Mouse (Mus musculus): ENCODE measurements around the gene Thrb. TPM values are rescaled to one million over a fixed set of nuclear protein-coding genes. Genes with fewer than 3 reads are reported as not detected.

Gene Thrb
- polyA plus RNA-seq, 1 experiment from 2014 or later = 5.3 TPM

- H3K9me3 ChIP-seq = no peaks in the 10 kb centered on the region
- H3K9ac ChIP-seq = no peak overlapping the region
- no peaks in the 10 kb centered on the region for H3K36me3 ChIP-seq
- 58% methylated on average over 1 of the region's 1 CpGs for WGBS
- H3K27ac ChIP-seq = no peak overlapping the region
- no peak overlapping the region for H3K4me2 ChIP-seq (replicated peaks)
- H3K4me1 ChIP-seq (replicated peaks) = no peaks in the 10 kb centered on the region
- H3K27me3 ChIP-seq (replicated peaks) = no peaks in the 10 kb centered on the region
- H3K4me3 ChIP-seq (replicated peaks) = no peak overlapping the region
- no peak for ATAC-seq
Measured at GRCm38 (mm10) chr14:17904554-17904953, 244.5 kb downstream of the Thrb start.

- H3K36me3 ChIP-seq = no peaks in the 10 kb centered on the region
- 75% methylated on average over 3 of the region's 3 CpGs for WGBS
- ATAC-seq = no peak
Measured at GRCm38 (mm10) chr14:17905627-17906026, 245.6 kb downstream of the Thrb start.

GRCm38 (mm10) chr14:17906931-17907330 is 246.9 kb downstream of the Thrb start:
- H3K27me3 ChIP-seq (replicated peaks) = no peaks in the 10 kb centered on the region
- no peak overlapping the region for H3K27ac ChIP-seq
- no peaks in the 10 kb centered on the region for H3K9me3 ChIP-seq
- ATAC-seq = no peak
- WGBS = 55% methylated on average over 4 of the region's 4 CpGs
- H3K4me2 ChIP-seq (replicated peaks) = no peak overlapping the region
- H3K4me1 ChIP-seq (replicated peaks) = no peaks in the 10 kb centered on the region
- no peak overlapping the region for H3K9ac ChIP-seq
- H3K4me3 ChIP-seq (replicated peaks) = no peak overlapping the region
- no peaks in the 10 kb centered on the region for H3K36me3 ChIP-seq

More at GRCm38 (mm10) chr14:17905627-17906026, 245.6 kb downstream of the Thrb start:
- Histone ChIP-seq H3K4me1 (replicated peaks) (no peaks in the 10 kb centered on the region), H3K4me2 (replicated peaks) (no peak overlapping the region), H3K9ac (no peak overlapping the region), H3K9me3 (no peaks in the 10 kb centered on the region), H3K27ac (no peak overlapping the region), H3K27me3 (replicated peaks) (no peaks in the 10 kb centered on the region), H3K4me3 (replicated peaks) (no peak overlapping the region)

- Histone ChIP-seq H3K27me3 (replicated peaks) (no peaks in the 10 kb centered on the region), H3K27ac (no peak overlapping the region), H3K36me3 (no peaks in the 10 kb centered on the region), H3K4me1 (replicated peaks) (no peaks in the 10 kb centered on the region), H3K4me2 (replicated peaks) (no peak overlapping the region), H3K9ac (no peak overlapping the region), H3K4me3 (replicated peaks) (no peak overlapping the region), H3K9me3 (no peaks in the 10 kb centered on the region)
- WGBS = 53% methylated on average over 3 of the region's 3 CpGs
- ATAC-seq = no peak
Measured at GRCm38 (mm10) chr14:17911157-17911556, 251.1 kb downstream of the Thrb start.

GRCm38 (mm10) chr14:17912573-17913207 is 252.6 kb downstream of the Thrb start:
- Histone ChIP-seq H3K36me3 (no peaks in the 10 kb centered on the region), H3K9ac (no peak overlapping the region), H3K27ac (no peak overlapping the region), H3K4me3 (replicated peaks) (no peak overlapping the region), H3K4me1 (replicated peaks) (no peaks in the 10 kb centered on the region), H3K9me3 (no peaks in the 10 kb centered on the region), H3K27me3 (replicated peaks) (no peaks in the 10 kb centered on the region), H3K4me2 (replicated peaks) (no peak overlapping the region)
- ATAC-seq = no peak
- 74% methylated on average over 6 of the region's 6 CpGs for WGBS

- 71% methylated on average over 2 of the region's 2 CpGs for WGBS
- H3K4me1 ChIP-seq (replicated peaks) = no peaks in the 10 kb centered on the region
- H3K9ac ChIP-seq = no peak overlapping the region
- H3K4me2 ChIP-seq (replicated peaks) = no peak overlapping the region
- H3K4me3 ChIP-seq (replicated peaks) = no peak overlapping the region
- ATAC-seq = no peak
- H3K27ac ChIP-seq = no peak overlapping the region
- no peaks in the 10 kb centered on the region for H3K9me3 ChIP-seq
- H3K36me3 ChIP-seq = no peaks in the 10 kb centered on the region
- H3K27me3 ChIP-seq (replicated peaks) = no peaks in the 10 kb centered on the region
Measured at GRCm38 (mm10) chr14:17915556-17915955, 255.5 kb downstream of the Thrb start.

GRCm38 (mm10) chr14:17916651-17917050 is 256.6 kb downstream of the Thrb start:
- H3K36me3 ChIP-seq = no peaks in the 10 kb centered on the region
- no peak overlapping the region for H3K9ac ChIP-seq
- H3K27ac ChIP-seq = no peak overlapping the region
- 66% methylated on average over 2 of the region's 2 CpGs for WGBS
- no peaks in the 10 kb centered on the region for H3K27me3 ChIP-seq (replicated peaks)
- no peaks in the 10 kb centered on the region for H3K4me1 ChIP-seq (replicated peaks)
- H3K9me3 ChIP-seq = no peaks in the 10 kb centered on the region
- H3K4me3 ChIP-seq (replicated peaks) = no peak overlapping the region
- no peak overlapping the region for H3K4me2 ChIP-seq (replicated peaks)
- no peak for ATAC-seq

GRCm38 (mm10) chr14:17917124-17917763 is 257.2 kb downstream of the Thrb start:
- ATAC-seq = no peak
- WGBS = 66% methylated on average over 3 of the region's 3 CpGs
- H3K9me3 ChIP-seq = no peaks in the 10 kb centered on the region
- H3K4me2 ChIP-seq (replicated peaks) = no peak overlapping the region
- H3K36me3 ChIP-seq = no peaks in the 10 kb centered on the region
- H3K4me3 ChIP-seq (replicated peaks) = no peak overlapping the region
- H3K9ac ChIP-seq = no peak overlapping the region
- no peak overlapping the region for H3K27ac ChIP-seq
- H3K27me3 ChIP-seq (replicated peaks) = no peaks in the 10 kb centered on the region
- H3K4me1 ChIP-seq (replicated peaks) = no peaks in the 10 kb centered on the region

GRCm38 (mm10) chr14:17917899-17918298 is 257.8 kb downstream of the Thrb start:
- no peaks in the 10 kb centered on the region for H3K4me1 ChIP-seq (replicated peaks)
- no peak overlapping the region for H3K9ac ChIP-seq
- WGBS = 34% methylated on average over 3 of the region's 3 CpGs
- H3K4me2 ChIP-seq (replicated peaks) = no peak overlapping the region
- ATAC-seq = peak; percentile 23; the same call in 1 of the 2 replicates
- H3K9me3 ChIP-seq = no peaks in the 10 kb centered on the region
- no peaks in the 10 kb centered on the region for H3K27me3 ChIP-seq (replicated peaks)
- H3K4me3 ChIP-seq (replicated peaks) = no peak overlapping the region
- no peaks in the 10 kb centered on the region for H3K36me3 ChIP-seq
- no peak overlapping the region for H3K27ac ChIP-seq

GRCm38 (mm10) chr14:17922807-17923704 is 263.0 kb downstream of the Thrb start:
- Histone ChIP-seq H3K9ac (no peak overlapping the region), H3K4me3 (replicated peaks) (no peak overlapping the region), H3K9me3 (no peaks in the 10 kb centered on the region), H3K27ac (0 out of 2 replicates have a peak overlapping the region, but pooled peaks have one; percentile 13), H3K36me3 (no peaks in the 10 kb centered on the region), H3K27me3 (replicated peaks) (no peaks in the 10 kb centered on the region), H3K4me1 (replicated peaks) (no peaks in the 10 kb centered on the region), H3K4me2 (replicated peaks) (no peak overlapping the region)
- peak; percentile 97 for ATAC-seq
- WGBS = 48% methylated on average over 8 of the region's 8 CpGs

GRCm38 (mm10) chr14:17927469-17927868 is 267.4 kb downstream of the Thrb start:
- Histone ChIP-seq H3K4me1 (replicated peaks) (no peaks in the 10 kb centered on the region), H3K9me3 (no peaks in the 10 kb centered on the region), H3K27ac (no peak overlapping the region), H3K27me3 (replicated peaks) (no peaks in the 10 kb centered on the region), H3K36me3 (no peaks in the 10 kb centered on the region), H3K9ac (no peak overlapping the region), H3K4me2 (replicated peaks) (no peak overlapping the region), H3K4me3 (replicated peaks) (no peak overlapping the region)
- whole genome bisulfite sequencing = 40% methylated on average over 1 of the region's 1 CpGs
- ATAC-seq = no peak

- Histone ChIP-seq H3K9ac (no peak overlapping the region), H3K36me3 (no peaks in the 10 kb centered on the region), H3K4me3 (replicated peaks) (no peak overlapping the region), H3K4me2 (replicated peaks) (no peak overlapping the region), H3K4me1 (replicated peaks) (no peaks in the 10 kb centered on the region), H3K27me3 (replicated peaks) (no peaks in the 10 kb centered on the region), H3K9me3 (no peaks in the 10 kb centered on the region), H3K27ac (no peak overlapping the region)
- WGBS = 69% methylated on average over 5 of the region's 5 CpGs
- ATAC-seq = no peak
Measured at GRCm38 (mm10) chr14:17929585-17929984, 269.5 kb downstream of the Thrb start.

Data from intestine, embryonic 15.5 days (tissue).